Mouse (Mus musculus): ENCODE data around the gene Sept3.

- TF ChIP-seq POLR2A (IDR thresholded peaks at IDR 0.05; ENCODE audit: insufficient read depth, low read depth, low read length) (no peak), CTCF (IDR thresholded peaks at IDR 0.05; ENCODE audit: insufficient read depth, low read depth, low read length) (no peak)
Measured at GRCm38 (mm10) chr15:82232651-82233050, 42.0 kb upstream of the Sept3 start.

Data from olfactory bulb, adult 2 months (tissue).